Mouse (Mus musculus): ENCODE measurements around the gene Brpf1. TPM values are rescaled to one million over a fixed set of nuclear protein-coding genes. Genes with fewer than 3 reads are reported as not detected.
"Not testable (repeated sequence)": the region's sequence is repeated elsewhere in the genome, so short reads cannot be mapped to it uniquely, and the experiment has no call there.

The Brpf1 gene
- polyA plus RNA-seq, 1 experiment from 2014 or later: 26.9 TPM

- Histone ChIP-seq H3K27ac (peak within 1 kb of the TSS; percentile 86), H3K36me3 (peaks cover 68% of the 10 kb centered on the region), H3K9me3 (no peaks in the 10 kb centered on the region), H3K4me3 (peak within 1 kb of the TSS; percentile 74), H3K27me3 (ENCODE audit: insufficient read depth, poor library complexity, severe bottlenecking) (no peaks in the 10 kb centered on the region), H3K4me1 (replicated peaks) (peaks cover 21% of the 10 kb centered on the region)
- under 1% methylated on average over 52 of the region's 52 CpGs for WGBS
- DNase-seq (ENCODE audit: low spot score): peak; percentile 97
Measured at GRCm38 (mm10) chr6:113326533-113327315, 19.8 kb downstream of the Brpf1 start, which contains the start of gene Ogg1. Gene Ogg1 (plus strand): TSS chr6:113326972.

GRCm38 (mm10) chr6:113329396-113329795 lies 22.5 kb downstream of the Brpf1 start:
- H3K4me3 ChIP-seq: no peak overlapping the region
- no peaks in the 10 kb centered on the region for H3K9me3 ChIP-seq
- 91% methylated on average over 1 of the region's 1 CpGs for WGBS
- H3K36me3 ChIP-seq: peaks cover 66% of the 10 kb centered on the region
- H3K27ac ChIP-seq: no peak overlapping the region
- H3K27me3 ChIP-seq (ENCODE audit: insufficient read depth, poor library complexity, severe bottlenecking): no peaks in the 10 kb centered on the region
- DNase-seq (ENCODE audit: low spot score): no peak
- H3K4me1 ChIP-seq (replicated peaks): peaks cover 21% of the 10 kb centered on the region

DNA sequence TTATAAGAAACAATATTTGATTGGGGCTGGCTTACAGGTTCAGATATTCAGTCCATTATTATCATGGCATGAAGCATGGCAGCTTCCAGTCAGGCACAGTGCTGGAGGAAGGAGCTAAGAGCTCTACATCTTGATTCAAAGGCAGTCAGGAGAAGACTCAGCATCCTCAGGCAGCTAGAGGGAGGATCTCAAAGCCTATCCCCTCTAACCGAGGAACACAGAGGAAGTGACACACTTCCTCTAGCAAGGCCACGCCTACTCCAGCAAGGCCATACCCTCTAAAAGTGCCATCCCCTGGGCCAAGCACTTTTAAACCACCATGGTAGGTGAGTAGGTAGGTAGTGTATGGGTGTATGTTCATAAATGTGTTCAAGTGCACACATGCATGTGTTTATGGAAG lies 23.6 kb downstream of the Brpf1 start:
- no peak for DNase-seq (ENCODE audit: low spot score)
- H3K4me3 ChIP-seq: no peak overlapping the region
- H3K27me3 ChIP-seq (ENCODE audit: insufficient read depth, poor library complexity, severe bottlenecking): no peaks in the 10 kb centered on the region
- H3K36me3 ChIP-seq: peaks cover 65% of the 10 kb centered on the region
- no peaks in the 10 kb centered on the region for H3K9me3 ChIP-seq
- H3K27ac ChIP-seq: no peak overlapping the region
- peaks cover 19% of the 10 kb centered on the region for H3K4me1 ChIP-seq (replicated peaks)
- 67% methylated on average over 2 of the region's 2 CpGs for WGBS

GRCm38 (mm10) chr6:113331721-113332120 lies 24.8 kb downstream of the Brpf1 start:
- WGBS: 91% methylated on average over 11 of the region's 11 CpGs
- DNase-seq (ENCODE audit: low spot score): no peak
- peaks cover 9% of the 10 kb centered on the region for H3K4me1 ChIP-seq (replicated peaks)
- no peaks in the 10 kb centered on the region for H3K27me3 ChIP-seq (ENCODE audit: insufficient read depth, poor library complexity, severe bottlenecking)
- H3K9me3 ChIP-seq: no peaks in the 10 kb centered on the region
- no peak overlapping the region for H3K4me3 ChIP-seq
- peaks cover 73% of the 10 kb centered on the region for H3K36me3 ChIP-seq
- no peak overlapping the region for H3K27ac ChIP-seq

DNA sequence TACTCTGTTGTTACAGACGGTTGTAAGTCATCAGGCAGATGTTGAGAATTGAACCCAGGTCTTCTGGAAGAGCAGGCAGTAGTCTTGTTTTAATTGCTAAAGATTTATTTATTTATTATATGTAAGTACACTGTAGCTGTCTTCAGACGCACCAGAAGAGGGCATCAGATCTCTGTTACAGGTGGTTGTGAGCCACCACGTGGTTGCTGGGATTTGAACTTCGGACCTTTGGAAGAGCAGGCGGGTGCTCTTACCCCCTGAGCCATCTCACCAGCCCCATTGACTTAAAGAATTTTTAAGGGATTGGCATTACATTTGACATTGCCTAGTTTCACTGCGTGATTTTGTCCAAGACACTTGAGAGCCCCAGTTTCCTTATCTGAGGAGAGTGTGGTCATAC lies 25.8 kb downstream of the Brpf1 start:
- H3K4me3 ChIP-seq; DNase-seq (ENCODE audit: low spot score); H3K27me3 ChIP-seq (ENCODE audit: insufficient read depth, poor library complexity, severe bottlenecking); H3K4me1 ChIP-seq (replicated peaks); H3K27ac ChIP-seq; H3K9me3 ChIP-seq: not testable (repeated sequence)
- WGBS: 81% methylated on average over 6 of the region's 6 CpGs
- H3K36me3 ChIP-seq: peaks cover 80% of the 10 kb centered on the region

DNA sequence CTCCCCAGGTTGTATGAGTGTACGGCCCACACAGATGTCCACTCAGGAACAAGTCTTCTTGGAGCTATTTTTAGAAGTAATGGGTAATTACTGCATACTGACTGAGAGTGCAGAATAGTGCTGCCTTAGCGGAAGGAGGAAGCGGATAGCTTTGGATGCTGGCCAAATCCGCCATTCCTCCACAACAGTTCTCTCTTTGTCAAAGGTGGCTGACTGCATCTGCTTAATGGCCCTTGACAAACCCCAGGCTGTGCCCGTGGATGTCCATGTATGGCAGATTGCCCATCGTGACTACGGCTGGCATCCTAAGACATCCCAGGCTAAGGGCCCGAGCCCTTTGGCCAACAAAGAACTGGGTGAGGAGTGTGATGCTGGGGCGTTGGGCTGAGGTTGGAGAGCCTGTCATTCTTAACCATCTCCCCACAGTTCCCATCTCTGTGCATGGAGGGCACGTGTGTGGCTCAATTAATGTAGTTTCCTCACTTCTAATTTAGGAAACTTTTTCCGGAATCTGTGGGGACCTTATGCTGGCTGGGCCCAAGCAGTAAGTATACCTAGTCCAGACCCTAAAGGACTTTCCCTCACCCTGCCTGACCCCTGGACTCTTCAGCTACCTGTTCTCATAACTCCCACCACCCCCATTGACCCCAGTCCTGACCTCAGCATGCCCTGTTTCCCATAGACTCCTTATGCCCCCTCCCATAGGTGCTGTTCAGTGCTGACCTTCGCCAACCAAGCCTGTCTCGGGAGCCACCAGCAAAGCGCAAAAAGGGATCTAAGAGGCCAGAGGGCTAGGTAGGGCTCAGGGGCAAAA lies 26.4 kb downstream of the Brpf1 start:
- no peaks in the 10 kb centered on the region for H3K9me3 ChIP-seq
- H3K27me3 ChIP-seq (ENCODE audit: insufficient read depth, poor library complexity, severe bottlenecking): no peaks in the 10 kb centered on the region
- no peaks in the 10 kb centered on the region for H3K4me1 ChIP-seq (replicated peaks)
- H3K27ac ChIP-seq: no peak overlapping the region
- no peak for DNase-seq (ENCODE audit: low spot score)
- 93% methylated on average over 14 of the region's 14 CpGs for WGBS
- peaks cover 85% of the 10 kb centered on the region for H3K36me3 ChIP-seq
- no peak overlapping the region for H3K4me3 ChIP-seq

GRCm38 (mm10) chr6:113334216-113334615 lies 27.3 kb downstream of the Brpf1 start:
- 88% methylated on average over 6 of the region's 6 CpGs for WGBS
- Histone ChIP-seq H3K4me3 (no peak overlapping the region), H3K9me3 (no peaks in the 10 kb centered on the region), H3K27me3 (ENCODE audit: insufficient read depth, poor library complexity, severe bottlenecking) (no peaks in the 10 kb centered on the region), H3K36me3 (peaks cover 82% of the 10 kb centered on the region), H3K4me1 (replicated peaks) (no peaks in the 10 kb centered on the region), H3K27ac (no peak overlapping the region)
- DNase-seq (ENCODE audit: low spot score): no peak

GRCm38 (mm10) chr6:113336852-113337620 lies 30.1 kb downstream of the Brpf1 start:
- Histone ChIP-seq H3K9me3 (no peaks in the 10 kb centered on the region), H3K27ac (no peak overlapping the region), H3K4me3 (no peak overlapping the region), H3K4me1 (replicated peaks) (peaks cover 6% of the 10 kb centered on the region), H3K36me3 (peaks cover 68% of the 10 kb centered on the region), H3K27me3 (ENCODE audit: insufficient read depth, poor library complexity, severe bottlenecking) (no peaks in the 10 kb centered on the region)
- 83% methylated on average over 8 of the region's 8 CpGs for WGBS
- no peak for DNase-seq (ENCODE audit: low spot score)

- Histone ChIP-seq H3K36me3 (peaks cover 26% of the 10 kb centered on the region), H3K4me3 (no peak overlapping the region), H3K9me3 (no peaks in the 10 kb centered on the region), H3K27me3 (ENCODE audit: insufficient read depth, poor library complexity, severe bottlenecking) (no peaks in the 10 kb centered on the region), H3K4me1 (replicated peaks) (peaks cover 28% of the 10 kb centered on the region), H3K27ac (no peak overlapping the region)
- 86% methylated on average over 6 of the region's 6 CpGs for WGBS
- DNase-seq (ENCODE audit: low spot score): no peak
Measured at GRCm38 (mm10) chr6:113341574-113341973, 34.6 kb downstream of the Brpf1 start.

- Histone ChIP-seq H3K4me3 (no peak overlapping the region), H3K9me3 (no peaks in the 10 kb centered on the region), H3K4me1 (replicated peaks) (peaks cover 28% of the 10 kb centered on the region), H3K36me3 (peaks cover 24% of the 10 kb centered on the region), H3K27me3 (ENCODE audit: insufficient read depth, poor library complexity, severe bottlenecking) (no peaks in the 10 kb centered on the region), H3K27ac (0 out of 2 replicates have a peak overlapping the region, but pooled peaks have one; percentile 5)
- WGBS: 53% methylated on average over 5 of the region's 7 CpGs
- DNase-seq (ENCODE audit: low spot score): no peak
Measured at GRCm38 (mm10) chr6:113342297-113342696, 35.4 kb downstream of the Brpf1 start.

DNA sequence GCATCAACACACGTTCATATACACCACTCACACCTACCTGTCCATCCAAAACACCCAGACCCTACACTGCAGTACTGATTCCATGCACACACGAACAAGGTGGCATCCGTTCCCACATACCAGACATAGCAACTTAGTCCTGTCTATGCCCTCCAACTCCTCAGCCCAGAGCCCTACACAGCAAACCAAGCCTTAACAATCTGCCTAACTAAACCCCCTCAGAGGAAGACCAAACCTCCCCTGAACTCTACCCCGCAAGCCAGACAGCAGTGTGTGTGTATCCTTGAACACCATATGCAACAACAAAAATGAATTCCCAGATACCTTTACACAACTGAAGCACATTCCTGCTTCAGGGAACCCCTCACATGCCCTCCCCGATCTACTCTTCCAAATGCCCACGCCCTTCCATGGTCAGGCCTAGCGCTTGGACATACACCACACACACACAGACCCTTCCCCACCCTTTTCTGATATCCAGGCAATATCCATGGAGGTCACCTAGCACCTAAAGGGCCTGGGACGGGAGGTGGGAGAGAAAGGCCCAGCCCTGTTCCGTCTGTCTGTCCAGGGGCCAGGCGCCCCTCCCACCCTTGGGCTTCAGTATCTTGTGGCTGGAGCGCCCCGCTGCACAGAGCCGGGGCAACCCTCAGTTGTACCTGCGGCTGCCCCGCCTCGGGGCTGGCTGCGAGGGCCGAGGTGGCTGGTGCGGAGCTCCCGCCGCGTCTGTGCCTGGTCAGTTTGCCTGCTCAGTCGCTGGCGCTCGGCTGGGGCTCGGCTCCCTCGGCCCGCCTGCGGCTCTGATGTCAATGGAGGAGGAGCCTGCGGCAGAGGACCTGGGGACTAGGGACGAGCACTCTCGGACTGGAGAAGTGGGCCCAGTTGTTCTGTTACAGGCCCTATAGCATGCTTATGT lies 36.5 kb downstream of the Brpf1 start, which contains the start of gene Camk1:
Gene Camk1, minus strand, starts transcription at position 808 of the 916 bp plus-strand sequence.
- Histone ChIP-seq H3K27me3 (ENCODE audit: insufficient read depth, poor library complexity, severe bottlenecking) (no peaks in the 10 kb centered on the region), H3K9me3 (no peaks in the 10 kb centered on the region), H3K4me3 (peak within 1 kb of the TSS; percentile 64), H3K36me3 (peaks cover 14% of the 10 kb centered on the region), H3K4me1 (replicated peaks) (peaks cover 28% of the 10 kb centered on the region), H3K27ac (peak within 1 kb of the TSS; percentile 90)
- peak; percentile 69 for DNase-seq (ENCODE audit: low spot score)
- 18% methylated on average over 32 of the region's 32 CpGs for WGBS

DNA sequence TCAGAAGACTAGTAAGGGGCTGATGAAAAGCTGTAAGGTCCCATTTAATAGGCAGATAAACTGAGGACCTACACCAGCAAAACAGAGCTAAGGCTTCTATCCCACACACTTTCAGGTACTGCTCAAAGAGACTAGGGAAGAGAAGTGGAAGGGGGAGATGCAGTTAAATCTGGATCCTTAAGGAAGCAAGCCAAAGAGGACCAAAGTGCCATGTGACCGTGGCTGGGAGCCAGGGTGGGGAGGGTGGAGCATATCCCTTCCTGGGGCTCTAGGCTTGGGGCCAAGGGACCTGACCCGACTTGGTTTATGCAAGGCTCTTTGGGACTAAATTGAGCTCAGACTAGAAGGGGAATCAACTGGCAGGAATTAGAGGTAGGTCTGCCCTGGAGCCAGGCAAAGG lies 37.4 kb downstream of the Brpf1 start:
- peaks cover 28% of the 10 kb centered on the region for H3K4me1 ChIP-seq (replicated peaks)
- no peaks in the 10 kb centered on the region for H3K9me3 ChIP-seq
- 67% methylated on average over 2 of the region's 2 CpGs for WGBS
- no peaks in the 10 kb centered on the region for H3K27me3 ChIP-seq (ENCODE audit: insufficient read depth, poor library complexity, severe bottlenecking)
- DNase-seq (ENCODE audit: low spot score): no peak
- H3K4me3 ChIP-seq: no peak overlapping the region; the same call in 1 of the 2 replicates
- H3K36me3 ChIP-seq: peaks cover 8% of the 10 kb centered on the region
- peak overlapping the region; percentile 90 for H3K27ac ChIP-seq

Data from hindbrain, embryonic 10.5 days (tissue).